Mouse (Mus musculus): ENCODE results near the gene L3hypdh. TPM values are rescaled to one million over a fixed set of nuclear protein-coding genes. Genes with fewer than 3 reads are reported as not detected.
"Not testable (repeated sequence)": the region's sequence is repeated elsewhere in the genome, so short reads cannot be mapped to it uniquely, and the experiment has no call there.

The L3hypdh gene
- total RNA-seq, 2 experiments from 2014 or later: 3.7 to 4.1 TPM

DNA sequence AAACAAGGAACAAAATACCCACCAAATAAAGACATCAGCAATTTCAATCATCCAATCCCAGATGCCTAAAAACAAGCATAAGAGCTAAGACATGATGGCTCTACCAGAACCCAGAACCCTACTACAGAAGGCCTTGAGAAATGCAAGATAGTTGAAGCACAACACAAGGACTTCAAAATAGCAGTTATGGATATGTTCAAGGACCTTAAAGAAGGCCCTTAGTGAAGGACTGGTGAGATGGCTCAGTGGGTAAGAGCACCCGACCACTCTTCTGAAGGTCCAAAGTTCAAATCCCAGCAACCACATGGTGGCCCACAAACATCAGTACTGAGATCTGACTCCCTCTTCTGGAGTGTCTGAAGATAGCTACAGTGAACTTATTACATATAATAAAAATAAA lies 27.5 kb downstream of the L3hypdh start:
- no peak for DNase-seq (ENCODE audit: extremely low spot score in 1 of 2, low spot score in 1 of 2)

- DNase-seq (ENCODE audit: extremely low spot score in 1 of 2, low spot score in 1 of 2): no peak
These were observed 31.4 kb downstream of the L3hypdh start for GRCm38 (mm10) chr12:72053851-72054250.

DNA sequence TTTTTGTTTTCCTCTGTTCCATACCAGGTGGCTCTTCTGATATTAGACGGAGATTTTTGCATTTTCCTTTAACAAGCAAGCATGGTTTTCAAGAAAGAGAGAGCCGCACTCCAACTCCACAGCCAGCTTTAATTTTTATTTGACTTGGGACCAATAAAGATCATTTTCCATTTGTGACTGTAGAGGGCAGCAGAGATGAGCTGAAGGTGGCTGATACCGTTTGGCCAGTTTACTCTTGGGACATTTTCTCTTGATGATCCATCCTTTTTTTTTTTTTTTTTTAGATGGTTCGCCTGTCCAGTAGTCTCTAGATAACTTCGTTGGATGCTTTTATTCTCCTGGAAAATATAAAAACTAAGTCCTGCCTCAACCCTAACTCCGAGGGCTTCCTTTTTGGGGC lies 31.9 kb downstream of the L3hypdh start:
- no peak for DNase-seq (ENCODE audit: extremely low spot score in 1 of 2, low spot score in 1 of 2)

GRCm38 (mm10) chr12:72052571-72052970 lies 32.7 kb downstream of the L3hypdh start:
- DNase-seq (ENCODE audit: extremely low spot score in 1 of 2, low spot score in 1 of 2): no peak

GRCm38 (mm10) chr12:72050821-72051220 lies 34.4 kb downstream of the L3hypdh start:
- no peak for DNase-seq (ENCODE audit: extremely low spot score in 1 of 2, low spot score in 1 of 2)

GRCm38 (mm10) chr12:72050156-72050555 lies 35.1 kb downstream of the L3hypdh start:
- DNase-seq (ENCODE audit: extremely low spot score in 1 of 2, low spot score in 1 of 2): not testable (repeated sequence)

DNA sequence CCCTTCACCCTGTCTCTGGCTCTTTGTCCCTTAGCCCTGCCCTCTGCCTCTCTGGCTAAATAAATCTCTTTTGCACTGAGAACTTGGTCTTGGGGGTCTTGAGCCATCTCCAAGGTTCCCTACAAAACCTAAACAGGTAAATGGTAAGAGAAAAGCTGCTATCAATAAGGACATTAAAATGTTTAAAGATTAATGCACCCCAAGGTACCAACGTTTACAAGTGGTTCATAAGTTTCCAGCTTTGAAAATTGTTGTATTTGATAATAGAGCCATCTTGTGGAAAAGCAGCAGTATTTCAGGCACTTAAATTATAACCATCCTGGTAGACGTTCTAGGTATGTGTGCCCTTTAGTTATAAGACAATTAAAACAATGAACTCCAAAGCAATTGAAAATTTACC lies 37.7 kb downstream of the L3hypdh start:
- DNase-seq (ENCODE audit: extremely low spot score in 1 of 2, low spot score in 1 of 2): no peak

- no peak for DNase-seq (ENCODE audit: extremely low spot score in 1 of 2, low spot score in 1 of 2)
These were observed 44.0 kb downstream of the L3hypdh start for GRCm38 (mm10) chr12:72041238-72041637.

GRCm38 (mm10) chr12:72039501-72039900 lies 45.7 kb downstream of the L3hypdh start:
- DNase-seq (ENCODE audit: extremely low spot score in 1 of 2, low spot score in 1 of 2): no peak

- no peak for DNase-seq (ENCODE audit: extremely low spot score in 1 of 2, low spot score in 1 of 2)
These were observed 46.4 kb downstream of the L3hypdh start for GRCm38 (mm10) chr12:72038866-72039265.

- DNase-seq (ENCODE audit: extremely low spot score in 1 of 2, low spot score in 1 of 2): no peak
These were observed 48.2 kb downstream of the L3hypdh start for GRCm38 (mm10) chr12:72037049-72037448.

GRCm38 (mm10) chr12:72036097-72036661 lies 49.1 kb downstream of the L3hypdh start:
- no peak for DNase-seq (ENCODE audit: extremely low spot score in 1 of 2, low spot score in 1 of 2)

DNA sequence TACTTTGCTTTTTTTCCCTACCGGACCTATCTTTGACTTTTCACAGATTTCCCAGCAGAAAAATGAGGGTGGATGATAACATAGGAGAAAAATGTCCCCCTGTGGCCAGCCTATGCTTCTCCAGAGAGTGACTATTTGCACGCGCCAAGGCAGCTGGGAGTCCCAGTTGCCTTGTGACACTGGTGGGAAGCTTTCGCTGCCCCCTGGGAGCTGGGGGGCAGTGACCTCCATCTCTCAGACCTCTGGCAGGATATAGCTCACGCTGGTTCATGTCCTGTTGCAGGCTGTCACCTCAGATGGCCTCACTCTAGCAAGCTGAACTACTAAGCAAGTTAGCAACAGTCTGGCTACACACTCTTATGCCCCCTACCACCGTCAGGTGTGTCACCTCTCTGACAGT lies 53.4 kb downstream of the L3hypdh start:
- DNase-seq (ENCODE audit: extremely low spot score in 1 of 2, low spot score in 1 of 2): no peak

DNA sequence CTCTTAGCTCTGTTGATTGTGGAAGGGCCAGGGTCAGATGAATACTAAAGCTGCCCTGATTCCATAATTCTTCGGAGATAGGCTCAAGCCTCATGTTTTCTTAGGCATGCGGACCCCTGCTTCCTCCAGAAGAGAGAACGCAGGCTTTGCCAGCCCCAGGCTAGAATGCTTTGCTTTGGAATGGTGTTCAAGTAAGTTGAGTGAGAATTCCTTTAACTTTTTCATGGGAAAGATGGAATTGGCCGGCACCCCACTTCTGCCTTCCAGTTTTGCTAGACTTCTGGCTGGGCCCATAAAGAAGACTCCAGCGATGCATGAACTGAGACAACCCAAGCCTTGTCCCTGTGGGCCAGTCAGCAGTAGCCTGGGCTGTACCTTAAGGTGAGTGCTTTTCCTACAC lies 54.1 kb downstream of the L3hypdh start:
- no peak for DNase-seq (ENCODE audit: extremely low spot score in 1 of 2, low spot score in 1 of 2)

- DNase-seq (ENCODE audit: extremely low spot score in 1 of 2, low spot score in 1 of 2): no peak
These were observed 59.9 kb downstream of the L3hypdh start for GRCm38 (mm10) chr12:72025275-72025795.

- no peak for DNase-seq (ENCODE audit: extremely low spot score in 1 of 2, low spot score in 1 of 2)
These were observed 61.7 kb downstream of the L3hypdh start for GRCm38 (mm10) chr12:72023572-72023971.

Small RNA genes within 50 kb of the gene (microRNA-seq; reads per million reads assigned to microRNA genes)
- gene Gm24466: 0 reads per million in 2 experiments

Other genes with a start within 250 kb of the L3hypdh start
- gene Gpr135, start 14.3 kb downstream of the L3hypdh start, total RNA-seq (2021): 10 to 100 TPM; 13.4 TPM
- 10 to 100 TPM; 51.0 to 52.6 TPM for gene Jkamp, start 150 bp upstream of the L3hypdh start, total RNA-seq (2021)
- gene Ccdc175, start 99.6 kb upstream of the L3hypdh start, total RNA-seq (2021): not detected